Mouse (Mus musculus) adrenal gland (tissue): ENCODE data around the gene Olfr935.

Experiments used
- intact Hi-C: fragments of 180-260 bp; cut with DNase I; formaldehyde crosslinking; loops from one replicate; pipeline ENCODE4 v1.15.1; 2025
- long read RNA-seq, 2 experiments: library from polyadenylated mRNA; unstranded; transcript quantifications; one replicate each; pipeline ENCODE4 v2.0.0; 2020; ENCODE audit warnings: borderline replicate concordance in 1 of 2; ENCODE audit not compliant: insufficient replicate concordance in 1 of 2
- microRNA-seq, 2 experiments: library from miRNA; unstranded; fragments of <30 nt; microRNA quantifications; one replicate each; pipeline ENCODE4; 2019

Gene Olfr935
- long read RNA-seq, experiment 1, result 0 reads
- long read RNA-seq, experiment 2, result 0 reads

DNA sequence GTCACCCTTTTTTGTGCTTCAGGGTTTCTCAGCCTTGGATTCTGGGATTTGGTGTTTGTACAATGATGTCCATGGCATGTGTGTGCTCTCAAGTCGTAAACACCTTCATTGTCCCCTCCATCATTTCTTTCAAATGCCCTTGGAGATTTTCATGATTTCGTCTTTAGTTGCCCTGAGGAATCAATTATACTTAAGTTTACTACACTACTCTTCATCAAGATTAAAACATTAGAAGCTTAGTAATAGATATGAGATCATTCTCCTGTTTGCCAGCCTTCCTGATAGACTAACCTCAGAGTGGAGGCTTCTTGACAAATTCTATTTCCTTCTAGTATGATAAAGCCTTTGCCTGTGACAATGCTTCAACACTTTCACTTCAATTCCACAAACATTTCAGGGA, at the start of gene Olfr935:
Gene Olfr935, minus strand, starts transcription at position 101 of the 400 bp plus-strand sequence.
- intact Hi-C loops, result no loop called here

DNA sequence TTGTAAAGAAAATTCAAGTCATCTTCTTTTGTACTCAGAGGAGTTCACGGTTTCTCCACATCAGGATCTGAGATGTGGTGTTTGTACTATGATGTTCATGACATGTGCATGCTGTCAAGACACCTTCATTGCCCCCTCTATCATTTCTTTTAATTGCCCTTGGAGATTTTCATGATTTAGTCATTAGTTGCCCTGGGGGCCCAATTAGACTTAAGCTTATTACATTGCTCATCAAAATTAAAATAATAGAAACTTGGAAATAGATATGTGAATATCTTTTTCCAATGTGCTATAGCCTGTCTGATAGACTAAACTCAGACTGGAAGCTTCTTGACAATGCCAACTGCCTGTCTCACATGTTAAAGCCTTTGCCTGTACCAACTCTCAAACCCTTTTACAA, 23.8 kb upstream of the Olfr935 start, which contains the start of gene Olfr146:
Gene Olfr146, minus strand, starts transcription at position 101 of the 400 bp plus-strand sequence.
- intact Hi-C loops, result no loop called here

DNA sequence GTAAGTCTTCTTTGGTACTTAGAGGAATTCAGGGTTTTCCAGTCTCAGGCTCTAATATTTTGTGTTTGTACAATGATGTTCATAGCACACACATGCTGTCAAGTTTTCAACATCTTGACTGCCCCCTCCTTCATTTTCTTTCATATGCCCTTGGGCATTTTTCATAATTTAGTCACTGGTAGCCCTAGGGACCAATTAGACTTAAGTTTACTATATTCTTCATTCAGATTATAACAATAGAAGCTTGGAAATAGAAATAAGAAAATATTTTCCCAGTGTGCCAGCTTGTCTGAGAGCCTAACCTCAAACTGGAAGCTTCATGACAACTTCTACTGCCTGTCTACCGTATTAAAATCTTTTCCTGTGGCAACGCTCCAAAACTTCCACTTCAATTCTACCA, 11.3 kb downstream of the Olfr935 start, which contains the start of gene Olfr934:
Gene Olfr934, minus strand, starts transcription at position 101 of the 400 bp plus-strand sequence.
- intact Hi-C loops, result no loop called here

DNA sequence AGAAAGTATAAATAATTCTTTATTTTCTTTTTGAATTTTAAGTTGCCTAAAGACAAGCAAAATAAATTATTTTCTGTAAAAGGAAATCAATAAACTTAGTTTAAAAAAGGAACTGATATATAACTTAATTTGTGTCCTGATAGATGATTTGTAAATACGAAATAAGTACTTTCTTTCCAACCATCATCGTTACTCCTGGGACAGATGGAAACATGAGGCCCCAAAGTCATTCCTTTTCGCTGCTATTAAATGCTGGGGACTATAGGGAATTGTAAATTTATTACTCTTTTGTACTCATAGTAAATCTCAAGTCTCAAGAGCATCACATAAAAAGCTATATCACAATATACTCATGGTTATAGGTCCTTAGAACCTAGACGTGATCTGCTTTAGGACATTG, 27.5 kb downstream of the Olfr935 start, which contains the start of gene Olfr933:
Gene Olfr933, plus strand, starts transcription at position 301 of the 400 bp plus-strand sequence.
- intact Hi-C loops, result no loop called here

DNA sequence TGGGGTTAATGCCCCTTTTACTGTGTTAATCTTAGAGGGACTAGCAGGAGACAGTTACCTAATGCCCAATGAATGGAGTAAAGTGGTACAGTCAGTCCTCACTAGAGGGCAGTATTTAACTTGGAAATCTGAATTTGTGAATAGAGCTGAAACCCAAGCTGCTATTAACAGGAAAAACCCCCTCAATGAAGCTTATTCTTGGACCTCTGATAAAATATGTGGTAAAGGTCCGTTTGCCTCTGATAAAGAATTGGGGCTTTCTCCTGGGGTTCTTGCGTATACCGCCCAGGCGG, 45.4 kb downstream of the Olfr935 start:
- intact Hi-C loops, result no loop called here

DNA sequence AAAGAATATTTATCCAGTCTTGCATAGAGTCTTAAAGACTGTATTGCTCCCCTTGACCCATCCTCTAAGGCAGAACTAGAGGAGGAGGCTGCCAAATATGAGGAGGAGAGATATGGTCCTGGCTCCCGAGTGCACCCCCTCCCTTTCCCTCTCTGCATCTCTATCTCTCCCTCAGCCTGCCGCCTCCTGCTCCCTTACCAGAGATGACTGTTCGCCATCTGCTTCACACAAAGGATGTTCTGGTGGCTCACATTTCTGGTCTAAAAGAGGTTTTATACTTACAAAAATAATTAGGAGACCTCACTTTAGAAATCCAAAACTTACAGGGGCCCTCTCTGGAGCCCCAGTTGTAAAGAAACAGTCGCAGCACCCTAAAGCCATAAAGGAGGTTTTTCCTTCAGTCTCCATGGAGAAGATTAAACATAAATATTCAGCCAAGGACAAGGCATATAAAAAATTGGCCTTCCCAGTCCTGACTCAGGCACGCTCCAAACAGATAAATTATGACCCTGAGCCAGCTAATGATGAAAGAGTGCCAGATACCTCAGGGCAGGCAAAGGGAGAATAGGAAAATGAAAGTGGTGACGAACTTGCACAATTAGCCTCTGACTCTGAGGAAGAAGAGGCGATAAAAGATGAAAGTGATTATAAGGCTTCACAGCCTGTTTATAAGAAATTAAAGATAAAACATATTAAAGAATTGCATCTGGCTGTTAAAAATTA, 45.9 kb downstream of the Olfr935 start:
- intact Hi-C loops, result no loop called here

Small RNAs within 50 kb of the gene (microRNA-seq; reads per million reads assigned to microRNA genes)
- 0 reads per million in 2 experiments for gene Gm25529
